Mouse (Mus musculus): Measurements from ENCODE around the gene Sars2. TPM values are rescaled to one million over a fixed set of nuclear protein-coding genes. Genes with fewer than 3 reads are reported as not detected.

The Sars2 gene
- total and polyA plus RNA-seq, 3 experiments: 10.5 to 24.9 (median 17.1) TPM

DNA sequence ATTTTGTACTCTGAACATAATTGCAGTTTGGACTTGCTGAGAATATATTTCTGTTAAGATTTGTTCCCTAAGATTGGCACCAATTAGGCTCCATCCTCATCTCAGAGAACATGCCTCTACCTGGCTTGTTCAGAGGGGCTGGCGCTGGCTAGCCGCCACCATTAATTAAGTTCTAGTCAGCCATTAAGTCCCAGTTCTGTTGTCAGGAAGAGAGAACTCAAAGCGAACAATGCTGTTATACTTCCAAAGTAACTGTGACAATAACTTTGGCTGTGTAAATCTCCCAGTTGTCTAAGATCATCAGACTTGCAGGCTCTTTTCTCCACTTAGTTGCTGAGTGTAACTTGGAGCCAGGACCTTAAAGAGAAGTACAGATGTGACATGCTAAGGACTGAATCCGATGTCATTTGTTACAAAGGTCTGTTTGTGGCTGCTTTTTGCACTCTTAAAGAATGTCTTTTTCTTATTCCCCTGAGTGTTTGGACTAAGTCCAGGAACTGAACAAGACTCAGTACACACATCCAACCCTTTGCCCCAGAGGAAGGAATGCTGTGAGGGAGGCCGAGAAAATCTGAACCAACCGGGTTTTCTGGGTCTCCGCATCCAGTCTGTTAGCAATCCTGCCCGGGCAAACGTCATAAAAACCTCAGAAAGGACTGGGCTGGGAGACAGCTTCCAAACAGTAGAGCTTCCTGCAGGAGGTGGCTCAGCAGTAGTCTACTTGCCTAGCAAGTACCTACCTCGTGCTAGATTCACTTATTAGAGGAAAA, 60.3 kb downstream of the Sars2 start:
- dilution Hi-C loops (cut with MboI; ENCODE audit: extremely low pct_ligation_motif_present, extremely low pct_unique_long_range_greater_than_20kb, low sequenced_read_pairs): no loop called here

DNA sequence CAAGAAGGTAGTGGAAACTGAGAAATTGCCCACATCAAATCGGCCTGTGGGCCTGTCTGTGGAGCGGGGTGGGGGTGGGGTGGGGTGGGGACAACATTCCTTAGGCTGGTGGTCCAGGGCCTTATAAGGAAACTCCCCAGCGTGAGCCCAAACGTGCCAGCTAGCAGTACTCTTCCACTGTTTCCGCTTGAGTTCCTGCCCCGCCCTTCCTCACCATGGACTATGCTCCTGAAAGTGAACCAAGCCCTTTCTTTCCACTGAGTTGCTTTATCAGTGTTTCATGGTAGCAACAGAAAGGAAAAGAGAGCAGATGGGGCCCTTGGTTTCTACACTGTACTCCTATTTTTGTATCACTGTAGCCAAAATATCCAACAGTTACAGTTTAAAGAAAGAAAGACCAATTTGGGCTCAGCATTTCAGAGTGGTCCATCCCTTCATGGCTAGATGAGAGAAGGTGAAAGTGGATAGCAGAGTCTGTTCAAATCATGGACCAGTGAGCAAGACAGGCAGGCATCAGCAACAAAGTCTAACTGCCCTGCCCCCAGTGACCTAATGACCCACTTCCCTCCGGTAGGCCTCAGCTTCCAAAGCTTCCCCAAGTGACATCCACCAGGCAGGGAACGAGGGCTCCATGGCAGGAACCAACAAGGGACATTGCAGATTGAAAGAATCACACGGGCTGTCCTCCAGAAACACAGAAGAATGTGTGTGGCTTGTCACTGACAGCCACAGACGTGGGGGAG, 61.2 kb downstream of the Sars2 start:
- Histone ChIP-seq H3K4me1 (ENCODE audit: control insufficient read depth in 1 of 2, insufficient read depth in 2 of 2) (peaks cover 11 to 41% of the 10 kb centered on the region in 2 experiments), H3K27ac (ENCODE audit: insufficient read depth, low read depth) (peak overlapping the region; percentile 52), H3K36me3 (replicated peaks in 1 of 2; ENCODE audit: control insufficient read depth in 1 of 2, insufficient read depth in 1 of 2, low read length in 1 of 2) (peaks cover 15 to 25% of the 10 kb centered on the region in 2 experiments), H3K4me3 (replicated peaks in 1 of 3; ENCODE audit: low read depth in 2 of 3, low read length in 2 of 3, poor library complexity in 1 of 3) (no peak overlapping the region), H3K9ac (ENCODE audit: insufficient read depth, low read depth) (no peak overlapping the region), H3K9me3 (replicated peaks; ENCODE audit: low read length) (no peaks in the 10 kb centered on the region), H3K27me3 (replicated peaks) (no peaks in the 10 kb centered on the region), H3K79me2 (replicated peaks; ENCODE audit: control insufficient read depth, extremely low read depth, insufficient read depth, poor library complexity, severe bottlenecking) (no peaks in the 10 kb centered on the region; the same call in 1 of the 2 replicates), H3K4me2 (ENCODE audit: insufficient read depth, low read depth, poor library complexity, severe bottlenecking) (peak overlapping the region; percentile 33)
- in situ Hi-C loops (cut with MboI; ENCODE audit: low pct_ligation_motif_present, low pct_unique_long_range_greater_than_20kb, low sequenced_read_pairs) (no loop called here), dilution Hi-C loops (cut with MboI; ENCODE audit: extremely low pct_ligation_motif_present, extremely low pct_unique_long_range_greater_than_20kb, low sequenced_read_pairs) (no loop called here)
- DNase-seq (ENCODE audit: extremely low read depth): no peak
- TF ChIP-seq MAZ (IDR thresholded peaks at IDR 0.05; ENCODE audit: low read depth, low read length) (no peak), ELF1 (IDR thresholded peaks at IDR 0.05; ENCODE audit: low read depth, low read length) (no peak), TBP (conservative IDR thresholded peaks at IDR 0.05; ENCODE audit: low read depth, low read length) (no peak), RCOR1 (conservative IDR thresholded peaks at IDR 0.05; ENCODE audit: low read depth, low read length) (no peak), ZMIZ1 (IDR thresholded peaks at IDR 0.05; ENCODE audit: low read depth, low read length) (no peak), RAD21 (IDR thresholded peaks at IDR 0.05; ENCODE audit: low read depth, low read length) (no peak), UBTF (IDR thresholded peaks at IDR 0.05; ENCODE audit: low read depth, low read length) (no peak), NRF1 (IDR thresholded peaks at IDR 0.05; ENCODE audit: low read depth, low read length) (no peak), ZNF384 (IDR thresholded peaks at IDR 0.05; ENCODE audit: low read depth, low read length) (no peak), CTCF (conservative IDR thresholded peaks at IDR 0.05 in 1 of 2, IDR thresholded peaks at IDR 0.05 in 1 of 2; ENCODE audit: low read depth in 2 of 2, low read length in 2 of 2) (no peak), ETS1 (conservative IDR thresholded peaks at IDR 0.05; ENCODE audit: low read depth, low read length) (peak; percentile 33), POLR2A (IDR thresholded peaks at IDR 0.05; ENCODE audit: low read depth, low read length) (no peak), ZKSCAN1 (IDR thresholded peaks at IDR 0.05; ENCODE audit: borderline replicate concordance, low read depth, low read length) (no peak), IRF4 (IDR thresholded peaks at IDR 0.05; ENCODE audit: low read depth, low read length) (peak; percentile 7; the same call in 1 of the 2 replicates), USF1 (IDR thresholded peaks at IDR 0.05; ENCODE audit: low read depth, low read length) (no peak), ZC3H11A (IDR thresholded peaks at IDR 0.05; ENCODE audit: low read depth, low read length) (no peak), EP300 (IDR thresholded peaks at IDR 0.05; ENCODE audit: low read length) (peak; percentile 53), NELFE (IDR thresholded peaks at IDR 0.05; ENCODE audit: low read depth, low read length) (no peak), GABPA (IDR thresholded peaks at IDR 0.05; ENCODE audit: insufficient replicate concordance, low read depth, low read length) (no peak), USF2 (conservative IDR thresholded peaks at IDR 0.05; ENCODE audit: low read depth, low read length) (no peak), BHLHE40 (IDR thresholded peaks at IDR 0.05; ENCODE audit: low read depth, low read length) (peak; percentile 90), E2F4 (IDR thresholded peaks at IDR 0.05; ENCODE audit: insufficient replicate concordance, low read depth, low read length) (no peak), SMC3 (IDR thresholded peaks at IDR 0.05; ENCODE audit: low read depth, low read length) (no peak), MAX (IDR thresholded peaks at IDR 0.05; ENCODE audit: low read length) (no peak), MAFK (IDR thresholded peaks at IDR 0.05; ENCODE audit: insufficient replicate concordance, low read length) (no peak), HCFC1 (IDR thresholded peaks at IDR 0.05; ENCODE audit: low read depth, low read length) (no peak; the same call in 1 of the 2 replicates), PAX5 (IDR thresholded peaks at IDR 0.05; ENCODE audit: low read length) (no peak)

More for the DNA sequence above, 60.3 kb downstream of the Sars2 start:
- H3K4me3 ChIP-seq (replicated peaks in 1 of 3; ENCODE audit: low read depth in 2 of 3, low read length in 2 of 3, poor library complexity in 1 of 3): no peak overlapping the region
- no peak for DNase-seq (ENCODE audit: extremely low read depth)
- no peaks in the 10 kb centered on the region for H3K27me3 ChIP-seq (replicated peaks)
- H3K36me3 ChIP-seq (replicated peaks in 1 of 2; ENCODE audit: control insufficient read depth in 1 of 2, insufficient read depth in 1 of 2, low read length in 1 of 2): peaks cover 21 to 32% of the 10 kb centered on the region in 2 experiments
- H3K27ac ChIP-seq (ENCODE audit: insufficient read depth, low read depth): peak overlapping the region; percentile 37; the same call in 1 of the 2 replicates
- 0 out of 2 replicates have a peak, but pooled peaks have one; percentile 3 for TF ChIP-seq NRF1 (IDR thresholded peaks at IDR 0.05; ENCODE audit: low read depth, low read length)
- no peak for TF ChIP-seq JUN (IDR thresholded peaks at IDR 0.05; ENCODE audit: insufficient read depth, low read depth, low read length)
- TF ChIP-seq UBTF (IDR thresholded peaks at IDR 0.05; ENCODE audit: low read depth, low read length): no peak
- TF ChIP-seq PAX5 (IDR thresholded peaks at IDR 0.05; ENCODE audit: low read length): no peak
- no peak for TF ChIP-seq KAT2A (IDR thresholded peaks at IDR 0.05; ENCODE audit: insufficient replicate concordance, low read length)
- TF ChIP-seq CHD1 (IDR thresholded peaks at IDR 0.05; ENCODE audit: low read depth, low read length): no peak
- TF ChIP-seq USF2 (conservative IDR thresholded peaks at IDR 0.05; ENCODE audit: low read depth, low read length): no peak
- TF ChIP-seq ELF1 (IDR thresholded peaks at IDR 0.05; ENCODE audit: low read depth, low read length): no peak
- H3K9me3 ChIP-seq (replicated peaks; ENCODE audit: low read length): no peaks in the 10 kb centered on the region
- H3K79me2 ChIP-seq (replicated peaks; ENCODE audit: control insufficient read depth, extremely low read depth, insufficient read depth, poor library complexity, severe bottlenecking): peaks cover 6% of the 10 kb centered on the region
- H3K9ac ChIP-seq (ENCODE audit: insufficient read depth, low read depth): no peak overlapping the region
- peaks cover 14 to 43% of the 10 kb centered on the region in 2 experiments for H3K4me1 ChIP-seq (ENCODE audit: control insufficient read depth in 1 of 2, insufficient read depth in 2 of 2)
- in situ Hi-C loops (cut with MboI; ENCODE audit: low pct_ligation_motif_present, low pct_unique_long_range_greater_than_20kb, low sequenced_read_pairs): no loop called here
- 0 out of 2 replicates have a peak overlapping the region, but pooled peaks have one; percentile 33 for H3K4me2 ChIP-seq (ENCODE audit: insufficient read depth, low read depth, poor library complexity, severe bottlenecking)

Measured in CH12.LX (cell line).